In genomic region chr2:26583640-26584039, GRCm38 (mm10) we compare ENCODE assay signal across 8 mouse cellular contexts. TPM values are rescaled to one million over a fixed set of nuclear protein-coding genes. Genes with fewer than 3 reads are reported as not detected.
DNase-seq lines count a peak whose midpoint lies in the region; ATAC-seq and TF ChIP-seq lines count a peak whose summit lies in the region.

No protein-coding gene starts in this region.

- no peaks in the 10 kb centered on the region for H3K9me3 ChIP-seq in limb, embryonic 12.5 days

- no peak for TF ChIP-seq CTCF in testis, adult 2 months (IDR thresholded peaks at IDR 0.05; ENCODE audit: control insufficient read depth, insufficient read depth, insufficient replicate concordance, low read depth, low read length)
- TF ChIP-seq CTCF in olfactory bulb, adult 2 months (IDR thresholded peaks at IDR 0.05; ENCODE audit: insufficient read depth, low read depth, low read length) = no peak

- no peaks in the 10 kb centered on the region for H3K36me3 ChIP-seq in testis, adult 2 months (ENCODE audit: control insufficient read depth, insufficient read depth, low read length)
- H3K36me3 ChIP-seq in limb, embryonic 12.5 days = no peaks in the 10 kb centered on the region

- peak overlapping the region; percentile 37; the same call in 1 of the 2 replicates for H3K27ac ChIP-seq in testis, adult 2 months (ENCODE audit: control insufficient read depth, insufficient read depth, low read depth, low read length)
- peak overlapping the region; percentile 45; the same call in 1 of the 2 replicates for H3K27ac ChIP-seq in limb, embryonic 12.5 days
- H3K27ac ChIP-seq in olfactory bulb, adult 2 months (ENCODE audit: insufficient read depth, low read depth, low read length) = no peak overlapping the region

- 56% methylated on average over 11 of the region's 11 CpGs for WGBS in limb, embryonic 12.5 days
- WGBS in olfactory bulb, adult 2 months = 79% methylated on average over 11 of the region's 11 CpGs

- ATAC-seq in limb, embryonic 12.5 days (ENCODE audit: insufficient number of reproducible peaks, insufficient read depth, low FRiP score, low TSS enrichment, low read depth) = no peak
- ATAC-seq in frontal cortex, adult (ENCODE audit: low TSS enrichment) = no peak

- peaks cover 6% of the 10 kb centered on the region for H3K4me1 ChIP-seq in testis, adult 2 months (ENCODE audit: control insufficient read depth, insufficient read depth, low read length)
- H3K4me1 ChIP-seq in limb, embryonic 12.5 days (replicated peaks) = peaks cover 20% of the 10 kb centered on the region
- peaks cover 5% of the 10 kb centered on the region; the same call in 1 of the 2 replicates for H3K4me1 ChIP-seq in olfactory bulb, adult 2 months (ENCODE audit: control insufficient read depth, insufficient read depth, low read length)

- no peaks in the 10 kb centered on the region for H3K27me3 ChIP-seq in testis, adult 2 months (ENCODE audit: control insufficient read depth, insufficient read depth, low read length)
- no peaks in the 10 kb centered on the region; the same call in 1 of the 2 replicates for H3K27me3 ChIP-seq in limb, embryonic 12.5 days

- peak overlapping the region; percentile 31; the same call in 1 of the 2 replicates for H3K9ac ChIP-seq in limb, embryonic 12.5 days (replicated peaks)

- H3K4me3 ChIP-seq in testis, adult 2 months (ENCODE audit: control insufficient read depth, low read depth, low read length) = peak overlapping the region; percentile 9; the same call in 1 of the 2 replicates
- H3K4me3 ChIP-seq in limb, embryonic 12.5 days (replicated peaks) = peak overlapping the region; percentile 17
- 0 out of 2 replicates have a peak overlapping the region, but pooled peaks have one; percentile 15 for H3K4me3 ChIP-seq in olfactory bulb, adult 2 months (ENCODE audit: insufficient read depth, low read depth, low read length)

- DNase-seq in testis, postnatal 14 days (ENCODE audit: low spot score) = no peak
- peak; percentile 81 to 82 for DNase-seq in heart, postnatal 14 days
- no peak for DNase-seq in layer of hippocampus, adult 11-12 months (ENCODE audit: low spot score)
- no peak for DNase-seq in layer of hippocampus, adult 8-10 months (ENCODE audit: low spot score in 2 of 2)

- intact Hi-C loops in heart, postnatal 14 days (cut with DNase I) = loop anchor here (1.0 kb wide), 1 partner anchor 12 kb away; no protein-coding TSS in a partner anchor

- no peak overlapping the region for H3K4me2 ChIP-seq in limb, embryonic 12.5 days

- no peak for TF ChIP-seq POLR2A in testis, adult 2 months (IDR thresholded peaks at IDR 0.05; ENCODE audit: control insufficient read depth, low read depth, low read length)
- TF ChIP-seq POLR2A in olfactory bulb, adult 2 months (IDR thresholded peaks at IDR 0.05; ENCODE audit: insufficient read depth, low read depth, low read length) = no peak

RNA-seq across cellular contexts. Expression of gene Gm20532, which starts 2.8 kb away (rescaled TPM):
- polyA plus RNA-seq in testis, adult 2 months (2012; rRNA removed) = not detected in 2 replicates
- total RNA-seq in heart, postnatal 14 days (2021) = not detected
- 0.31 TPM in 1 of 2 replicates, not detected in the other for polyA plus RNA-seq in limb, embryonic 12.5 days (2016; fragmentation: Nextera tagmentation; extraction: Ambion mirVana)
- polyA plus RNA-seq in olfactory bulb, adult 2 months (2012; ENCODE audit: insufficient read depth, insufficient read length, low replicate concordance, missing spikeins) = not detected in 2 replicates
- not detected for total RNA-seq in layer of hippocampus, adult 8-10 months (2022)

RNA-seq across cellular contexts. Expression of gene Egfl7, which starts 3.8 kb away (rescaled TPM):
- 27.4 and 41.2 TPM in 2 replicates for polyA plus RNA-seq in testis, adult 2 months (2012; rRNA removed)
- 100 to 1,000 TPM; 224 to 237 TPM for total RNA-seq in heart, postnatal 14 days (2021)
- polyA plus RNA-seq in limb, embryonic 12.5 days (2016; fragmentation: Nextera tagmentation; extraction: Ambion mirVana) = 77.4 and 82.1 TPM in 2 replicates
- polyA plus RNA-seq in olfactory bulb, adult 2 months (2012; ENCODE audit: insufficient read depth, insufficient read length, low replicate concordance, missing spikeins) = not detected in 2 replicates
- total RNA-seq in layer of hippocampus, adult 8-10 months (2022) = 10 to 100 TPM; 62.4 to 90.7 (median 72.7) TPM

RNA-seq across cellular contexts. Expression of gene Agpat2, which starts 20.6 kb away (rescaled TPM):
- 223 and 249 TPM in 2 replicates for polyA plus RNA-seq in testis, adult 2 months (2012; rRNA removed)
- 10 to 100 TPM; 47.8 to 51.8 TPM for total RNA-seq in heart, postnatal 14 days (2021)
- 17.1 and 18.4 TPM in 2 replicates for polyA plus RNA-seq in limb, embryonic 12.5 days (2016; fragmentation: Nextera tagmentation; extraction: Ambion mirVana)
- not detected in 2 replicates for polyA plus RNA-seq in olfactory bulb, adult 2 months (2012; ENCODE audit: insufficient read depth, insufficient read length, low replicate concordance, missing spikeins)
- 1 to 10 TPM; 1.1 to 4.9 (median 3.7) TPM for total RNA-seq in layer of hippocampus, adult 8-10 months (2022)

RNA-seq across cellular contexts. Expression of gene Fam69b, which starts 44.6 kb away (rescaled TPM):
- 10.3 and 12.0 TPM in 2 replicates for polyA plus RNA-seq in testis, adult 2 months (2012; rRNA removed)
- 10 to 100 TPM; 15.4 to 17.0 TPM for total RNA-seq in heart, postnatal 14 days (2021)
- 61.7 and 66.3 TPM in 2 replicates for polyA plus RNA-seq in limb, embryonic 12.5 days (2016; fragmentation: Nextera tagmentation; extraction: Ambion mirVana)
- not detected in 2 replicates for polyA plus RNA-seq in olfactory bulb, adult 2 months (2012; ENCODE audit: insufficient read depth, insufficient read length, low replicate concordance, missing spikeins)
- 10 to 100 TPM; 66.1 to 70.8 (median 68.5) TPM for total RNA-seq in layer of hippocampus, adult 8-10 months (2022)

Comparison
In these comparisons a context has a peak if more than half of its experiments do, and no peak if none do; other contexts are left out.
1. DNase-seq: peak in heart, postnatal 14 days (2 of 2); none in testis, postnatal 14 days (single experiment), layer of hippocampus, adult 11-12 months (single experiment) and layer of hippocampus, adult 8-10 months (0 of 2).
2. RNA of gene Egfl7, which starts 3.8 kb away (polyA plus RNA-seq): 77.4 to 82.1 TPM in limb, embryonic 12.5 days and 27.4 to 41.2 TPM in testis, adult 2 months; not detected in olfactory bulb, adult 2 months; every median in the first group is over 10 times any median in the second.
3. RNA of gene Agpat2, which starts 20.6 kb away (polyA plus RNA-seq): 223 to 249 TPM in testis, adult 2 months and 17.1 to 18.4 TPM in limb, embryonic 12.5 days; not detected in olfactory bulb, adult 2 months; every median in the first group is over 10 times any median in the second.
4. Peak in every context shown above with its lines, with median percentiles within 50 percentile points of each other: H3K4me3 ChIP-seq.